ENCODE assay signal across 10 mouse cellular contexts in the genomic region with DNA sequence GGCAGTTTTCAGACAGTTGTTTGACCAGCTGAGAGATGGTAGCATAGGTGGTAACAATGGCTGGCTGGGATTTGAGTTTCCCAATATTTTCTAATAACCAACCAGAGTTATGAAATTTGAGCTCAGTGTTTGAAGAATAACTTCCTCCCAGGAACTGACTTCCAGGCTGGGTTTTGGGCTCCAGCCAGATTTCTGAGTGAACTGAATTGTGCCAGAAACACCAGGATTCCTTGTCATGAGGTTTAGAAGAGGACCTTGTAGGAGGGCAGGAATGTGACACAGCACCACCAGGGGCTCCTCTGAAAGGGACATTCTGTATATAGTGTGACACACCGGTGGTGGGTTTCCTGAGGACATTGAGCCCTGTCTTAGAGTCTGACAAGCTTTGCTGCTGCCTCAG. TPM values are rescaled to one million over a fixed set of nuclear protein-coding genes. Genes with fewer than 3 reads are reported as not detected.
DNase-seq lines count a peak whose midpoint lies in the region; ATAC-seq and TF ChIP-seq lines count a peak whose summit lies in the region.
"Had no signal": no experiment of that assay in that cellular context is flagged by ENCODE, and none has a peak within 500 bp of the region (broad histone marks: within the 10 kb centered on the region; RNA-seq: fewer than 3 reads in every experiment).

No protein-coding gene starts in this region.

- no peak for TF ChIP-seq POLR2A in embryonic fibroblast, embryonic 13.5 days (IDR thresholded peaks at IDR 0.05; ENCODE audit: low read depth, low read length)
- no peak for TF ChIP-seq POLR2A in lung, adult 2 months (IDR thresholded peaks at IDR 0.05; ENCODE audit: borderline replicate concordance, extremely low read depth, low read depth, low read length)

- peaks cover 8% of the 10 kb centered on the region; the same call in 1 of the 2 replicates for H3K4me1 ChIP-seq in heart, embryonic 11.5 days (ENCODE audit: control insufficient read depth, insufficient read depth, low read length)
- peaks cover 7% of the 10 kb centered on the region for H3K4me1 ChIP-seq in embryonic fibroblast, embryonic 13.5 days (ENCODE audit: control insufficient read depth, insufficient read depth, low read length)
- H3K4me1 ChIP-seq in lung, adult 2 months (ENCODE audit: control insufficient read depth, insufficient read depth, low read length) = peaks cover 5% of the 10 kb centered on the region; the same call in 1 of the 2 replicates

- no peak for ATAC-seq in heart, embryonic 11.5 days (replicated peaks; ENCODE audit: insufficient number of reproducible peaks, low FRiP score, low TSS enrichment)

- DNase-seq in heart, adult 18-20 months = peak; percentile 62 to 68
- DNase-seq in Muller cell, postnatal 12 days (ENCODE audit: inconsistent ontology term) = peak; percentile 80
- peak; percentile 65 for DNase-seq in lung, adult 2 months
- no peak for DNase-seq in layer of hippocampus, adult 9-10 months (ENCODE audit: low spot score)
- no peak for DNase-seq in frontal cortex, postnatal 25 days (ENCODE audit: low spot score in 2 of 2)
- no peak for DNase-seq in cerebellum, adult 11-12 months
- DNase-seq: gastrocnemius, postnatal 25 days had no signal

- no peak overlapping the region for H3K4me3 ChIP-seq in heart, embryonic 11.5 days (ENCODE audit: low read depth, low read length)
- no peak overlapping the region for H3K4me3 ChIP-seq in embryonic fibroblast, embryonic 13.5 days (ENCODE audit: insufficient read depth, low read length)
- H3K4me3 ChIP-seq in lung, adult 2 months (replicated peaks; ENCODE audit: extremely low read depth, low read depth, low read length) = no peak overlapping the region

- H3K27me3 ChIP-seq in heart, embryonic 11.5 days (ENCODE audit: control insufficient read depth, insufficient read depth, low read length) = no peaks in the 10 kb centered on the region
- H3K27me3 ChIP-seq: CH12.LX had no signal

- H3K9me3 ChIP-seq in heart, embryonic 11.5 days (replicated peaks; ENCODE audit: control insufficient read depth, low read length) = no peaks in the 10 kb centered on the region

- no peak overlapping the region for H3K4me2 ChIP-seq in heart, embryonic 11.5 days

- H3K27ac ChIP-seq in heart, embryonic 11.5 days (ENCODE audit: low read depth, low read length) = no peak overlapping the region
- peak overlapping the region; percentile 70 for H3K27ac ChIP-seq in embryonic fibroblast, embryonic 13.5 days (ENCODE audit: insufficient read depth, low read length)

- WGBS in heart, embryonic 11.5 days (ENCODE audit: insufficient replicate concordance) = 55% methylated on average over 1 of the region's 1 CpGs
- 11% methylated on average over 1 of the region's 1 CpGs for WGBS in lung, adult 2 months

- H3K9ac ChIP-seq in heart, embryonic 11.5 days (ENCODE audit: low read depth, low read length) = no peak overlapping the region

- TF ChIP-seq CTCF in embryonic fibroblast, embryonic 13.5 days (IDR thresholded peaks at IDR 0.05; ENCODE audit: borderline replicate concordance, insufficient read depth, low read length) = no peak
- TF ChIP-seq CTCF in lung, adult 2 months (IDR thresholded peaks at IDR 0.05; ENCODE audit: insufficient read depth, low read length) = no peak

- H3K36me3 ChIP-seq in heart, embryonic 11.5 days (ENCODE audit: control insufficient read depth, insufficient read depth, low read length) = no peaks in the 10 kb centered on the region

RNA-seq across cellular contexts. Expression of a gene that starts 36.9 kb away (rescaled TPM):
- 1 to 10 TPM; 5.6 to 6.3 TPM for total RNA-seq in heart, adult 18-20 months (2021)
- polyA plus RNA-seq in heart, embryonic 11.5 days (2014; fragmentation: Nextera tagmentation; extraction: Ambion mirVana) = 7.9 and 9.8 TPM in 2 replicates
- polyA plus RNA-seq in embryonic fibroblast, embryonic 13.5 days (2011; ENCODE audit: insufficient read length, low read depth, missing spikeins) = 45.8 and 72.2 TPM in 2 replicates
- 9.2 and 14.1 TPM in 2 replicates for polyA plus RNA-seq in lung, adult 2 months (2012; rRNA removed)
- total RNA-seq: CH12.LX had no signal

Comparison
In these comparisons a context has a peak if more than half of its experiments do, and no peak if none do; other contexts are left out.
1. DNase-seq: peak in heart, adult 18-20 months (2 of 2), Muller cell, postnatal 12 days (single experiment) and lung, adult 2 months (single experiment); none in layer of hippocampus, adult 9-10 months (single experiment), frontal cortex, postnatal 25 days (0 of 2) and cerebellum, adult 11-12 months (single experiment).